Mouse (Mus musculus): ENCODE results near the gene Lpxn.
A peak's percentile ranks its signal among the peaks of the same experiment; 100 is the strongest.

DNA sequence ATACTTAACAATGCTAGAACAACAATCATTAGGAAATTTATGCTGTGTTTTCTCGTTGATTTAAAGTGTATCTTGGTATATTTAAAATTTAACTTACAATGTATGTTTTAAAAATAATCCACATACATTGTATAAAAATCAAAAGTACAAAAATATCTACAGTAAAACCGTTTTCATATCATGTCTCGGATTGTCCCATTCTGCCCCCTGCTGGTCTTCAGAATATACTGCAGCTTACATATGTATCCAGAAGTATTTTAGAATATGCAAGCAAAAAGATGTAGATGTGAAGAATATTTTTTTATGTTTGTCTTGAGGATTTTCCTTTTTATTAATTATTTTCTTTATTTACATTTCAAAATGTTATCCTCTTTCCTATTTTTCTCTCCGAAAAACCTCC lies 24.4 kb downstream of the Lpxn start:
- peak; percentile 79 for TF ChIP-seq CTCF (IDR thresholded peaks at IDR 0.05; ENCODE audit: low read depth)
- TF ChIP-seq EP300 (IDR thresholded peaks at IDR 0.05; ENCODE audit: low read depth), result peak; percentile 25; the same call in 1 of the 2 replicates
